Mouse (Mus musculus) cerebellum, adult 2 months (tissue): ENCODE measurements around the gene Wdr5.

Source experiments
- CTCF ChIP-seq: fragments of 200-500 bp; IDR thresholded peaks from 2 replicates; pipeline ENCODE4 v1.5.1; 2011; ENCODE audit warnings: low read depth, mild to moderate bottlenecking, control low read depth, low read length, moderate library complexity, borderline replicate concordance; ENCODE audit not compliant: insufficient read depth
- POLR2A ChIP-seq: fragments of 200-500 bp; IDR thresholded peaks from 2 replicates; pipeline ENCODE4 v1.6.1; 2011; ENCODE audit warnings: low read length, control low read depth, borderline replicate concordance; ENCODE audit not compliant: insufficient read depth

- no peak for TF ChIP-seq CTCF
- TF ChIP-seq POLR2A = no peak
Observed at GRCm38 (mm10) chr2:27510706-27511105, 4.3 kb upstream of the Wdr5 start.
